Mouse (Mus musculus): ENCODE data around the gene Fam168a. TPM values are rescaled to one million over a fixed set of nuclear protein-coding genes. Genes with fewer than 3 reads are reported as not detected.

Gene Fam168a
- total and polyA plus RNA-seq, 3 experiments, result 3.1 to 19.2 TPM; not detected in 1

DNA sequence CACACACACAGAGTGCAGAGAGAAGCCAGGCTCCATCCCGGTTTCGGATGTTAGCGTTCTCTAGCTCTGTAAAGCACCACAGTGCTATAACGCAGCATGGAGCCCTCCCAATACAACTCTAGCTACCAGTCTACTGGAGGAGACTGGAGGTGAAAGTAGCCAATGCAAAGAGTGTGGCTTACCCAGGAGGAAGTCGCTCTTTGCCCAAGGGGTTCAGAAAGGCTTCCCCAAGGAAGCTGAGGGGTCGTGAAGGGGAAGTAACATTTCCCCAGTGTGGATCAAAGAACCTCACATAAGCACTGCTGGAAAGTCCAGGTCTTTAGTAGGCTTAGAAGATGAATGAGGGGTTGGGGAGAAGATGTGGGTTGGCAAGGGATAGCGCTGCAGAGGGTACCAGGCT lies 45.2 kb upstream of the Fam168a start:
- H3K9ac ChIP-seq (ENCODE audit: control insufficient read depth, low read depth, low read length, poor library complexity, severe bottlenecking), result no peak overlapping the region
- no peaks in the 10 kb centered on the region for H3K79me2 ChIP-seq (ENCODE audit: control insufficient read depth, insufficient read depth, low read length, poor library complexity)
- no peaks in the 10 kb centered on the region; a peak in 2 of 4 replicates for H3K27me3 ChIP-seq (ENCODE audit: control insufficient read depth in 1 of 2, insufficient read depth in 2 of 2, low read length in 2 of 2)
- no peaks in the 10 kb centered on the region for H3K9me3 ChIP-seq (replicated peaks; ENCODE audit: insufficient read depth, low read length)
- peaks cover 0 to 5% of the 10 kb centered on the region in 2 experiments; a peak in 1 of 4 replicates for H3K4me1 ChIP-seq (ENCODE audit: control insufficient read depth in 1 of 2, insufficient read depth in 2 of 2, low read length in 2 of 2)
- DNase-seq (ENCODE audit: low read depth, low spot score), result no peak
- H3K4me3 ChIP-seq (ENCODE audit: control insufficient read depth in 1 of 2, insufficient read depth in 1 of 2, low read depth in 2 of 2, low read length in 2 of 2), result no peak overlapping the region
- no peak for TF ChIP-seq POLR2A (IDR thresholded peaks at IDR 0.05; ENCODE audit: control insufficient read depth in 1 of 2, insufficient read depth in 1 of 2, low read depth in 1 of 2, low read length in 2 of 2, poor library complexity in 1 of 2)
- TF ChIP-seq MXI1 (IDR thresholded peaks at IDR 0.05; ENCODE audit: low read depth, low read length), result no peak
- no peak for TF ChIP-seq ELF1 (IDR thresholded peaks at IDR 0.05; ENCODE audit: low read depth, low read length)
- H3K27ac ChIP-seq (ENCODE audit: control insufficient read depth, low read depth, low read length), result no peak overlapping the region
- no peaks in the 10 kb centered on the region for H3K36me3 ChIP-seq (ENCODE audit: control insufficient read depth in 1 of 2, insufficient read depth in 2 of 2, low read length in 2 of 2)

DNA sequence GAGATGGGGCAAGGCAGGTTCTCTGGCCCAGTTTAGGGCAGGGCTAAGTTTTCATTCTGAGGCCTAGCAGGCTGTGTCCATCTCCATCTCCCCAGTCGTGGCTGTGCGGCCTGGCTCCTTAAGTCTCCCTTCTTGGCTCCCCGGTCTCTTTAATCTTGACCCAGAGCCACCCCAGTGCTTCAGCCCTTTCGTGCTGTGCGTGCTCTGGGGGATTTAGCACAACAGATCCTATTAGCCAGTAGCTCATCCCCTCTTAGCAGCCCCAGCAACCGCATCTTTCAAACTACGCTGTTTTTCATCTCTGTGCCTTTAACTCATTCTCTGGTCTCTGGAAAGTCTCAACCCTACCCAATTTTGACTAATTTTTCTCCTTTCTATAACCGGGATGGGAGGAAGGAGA lies 44.2 kb upstream of the Fam168a start, which contains the start of gene Plekhb1:
Gene Plekhb1 (minus strand): TSS at position 184 of the 400 bp plus-strand sequence.
- no peaks in the 10 kb centered on the region for H3K36me3 ChIP-seq (ENCODE audit: control insufficient read depth in 1 of 2, insufficient read depth in 2 of 2, low read length in 2 of 2)
- H3K4me1 ChIP-seq (ENCODE audit: control insufficient read depth in 1 of 2, insufficient read depth in 2 of 2, low read length in 2 of 2), result peaks cover 0 to 5% of the 10 kb centered on the region in 2 experiments; a peak in 1 of 4 replicates
- H3K9ac ChIP-seq (ENCODE audit: control insufficient read depth, low read depth, low read length, poor library complexity, severe bottlenecking), result peak within 1 kb of the TSS; percentile 1; the same call in 1 of the 2 replicates
- H3K4me3 ChIP-seq (ENCODE audit: control insufficient read depth in 1 of 2, insufficient read depth in 1 of 2, low read depth in 2 of 2, low read length in 2 of 2), result peak within 1 kb of the TSS; percentile 13 to 17; a peak in 1 of 4 replicates
- H3K27ac ChIP-seq (ENCODE audit: control insufficient read depth, low read depth, low read length), result no peak within 1 kb of the TSS
- TF ChIP-seq MAZ (IDR thresholded peaks at IDR 0.05; ENCODE audit: low read depth, low read length) (no peak), ZKSCAN1 (IDR thresholded peaks at IDR 0.05; ENCODE audit: low read depth, low read length) (no peak), SIN3A (IDR thresholded peaks at IDR 0.05; ENCODE audit: low read length) (no peak), USF1 (IDR thresholded peaks at IDR 0.05; ENCODE audit: low read depth, low read length) (no peak), GABPA (IDR thresholded peaks at IDR 0.05; ENCODE audit: low read depth, low read length) (no peak), UBTF (IDR thresholded peaks at IDR 0.05; ENCODE audit: borderline replicate concordance, insufficient read depth, low read depth, low read length) (no peak), E2F4 (IDR thresholded peaks at IDR 0.05; ENCODE audit: borderline replicate concordance, low read depth, low read length) (no peak), MXI1 (IDR thresholded peaks at IDR 0.05; ENCODE audit: low read depth, low read length) (no peak), HCFC1 (IDR thresholded peaks at IDR 0.05; ENCODE audit: low read depth, low read length) (no peak)
- no peaks in the 10 kb centered on the region for H3K79me2 ChIP-seq (ENCODE audit: control insufficient read depth, insufficient read depth, low read length, poor library complexity)
- no peaks in the 10 kb centered on the region for H3K9me3 ChIP-seq (replicated peaks; ENCODE audit: insufficient read depth, low read length)
- H3K27me3 ChIP-seq (ENCODE audit: control insufficient read depth in 1 of 2, insufficient read depth in 2 of 2, low read length in 2 of 2), result no peaks in the 10 kb centered on the region; a peak in 2 of 4 replicates
- DNase-seq (ENCODE audit: low read depth, low spot score), result no peak

DNA sequence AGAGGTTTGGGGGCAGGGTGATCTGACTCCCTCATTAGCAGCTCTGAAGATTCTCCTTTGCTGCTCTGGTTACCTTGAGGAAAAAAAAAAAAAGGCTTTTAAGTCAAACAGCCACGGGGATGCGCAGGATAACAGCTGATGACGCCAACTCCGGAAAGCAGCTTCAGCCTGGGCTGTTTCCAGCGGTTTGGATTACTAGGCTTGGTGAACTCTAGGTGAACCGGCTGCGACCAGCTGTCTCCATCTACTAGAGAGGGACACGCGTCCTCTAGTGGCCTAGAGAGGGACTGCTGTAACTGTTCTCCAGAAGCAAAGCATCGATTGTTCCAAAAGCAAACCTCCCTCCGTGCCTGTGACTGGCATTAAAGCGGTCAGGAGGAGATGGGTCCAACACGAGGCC lies 43.2 kb upstream of the Fam168a start:
- no peaks in the 10 kb centered on the region for H3K36me3 ChIP-seq (ENCODE audit: control insufficient read depth in 1 of 2, insufficient read depth in 2 of 2, low read length in 2 of 2)
- H3K9ac ChIP-seq (ENCODE audit: control insufficient read depth, low read depth, low read length, poor library complexity, severe bottlenecking), result peak overlapping the region; percentile 18; the same call in 1 of the 2 replicates
- no peaks in the 10 kb centered on the region for H3K79me2 ChIP-seq (ENCODE audit: control insufficient read depth, insufficient read depth, low read length, poor library complexity)
- peak; percentile 91 for DNase-seq (ENCODE audit: low read depth, low spot score)
- H3K4me3 ChIP-seq (ENCODE audit: control insufficient read depth in 1 of 2, insufficient read depth in 1 of 2, low read depth in 2 of 2, low read length in 2 of 2), result peak overlapping the region; percentile 21 to 31; a peak in 1 of 4 replicates
- peaks cover 0 to 5% of the 10 kb centered on the region in 2 experiments; a peak in 1 of 4 replicates for H3K4me1 ChIP-seq (ENCODE audit: control insufficient read depth in 1 of 2, insufficient read depth in 2 of 2, low read length in 2 of 2)
- H3K9me3 ChIP-seq (replicated peaks; ENCODE audit: insufficient read depth, low read length), result no peaks in the 10 kb centered on the region
- H3K27ac ChIP-seq (ENCODE audit: control insufficient read depth, low read depth, low read length), result no peak overlapping the region
- no peaks in the 10 kb centered on the region; a peak in 1 of 4 replicates for H3K27me3 ChIP-seq (ENCODE audit: control insufficient read depth in 1 of 2, insufficient read depth in 2 of 2, low read length in 2 of 2)
- no peak for TF ChIP-seq CHD2 (IDR thresholded peaks at IDR 0.05; ENCODE audit: low read length)
- TF ChIP-seq MAX (IDR thresholded peaks at IDR 0.05; ENCODE audit: low read length), result no peak
- no peak for TF ChIP-seq POLR2AphosphoS2 (IDR thresholded peaks at IDR 0.05; ENCODE audit: low read length)
- TF ChIP-seq UBTF (IDR thresholded peaks at IDR 0.05; ENCODE audit: borderline replicate concordance, insufficient read depth, low read depth, low read length), result no peak
- TF ChIP-seq SMC3 (IDR thresholded peaks at IDR 0.05; ENCODE audit: low read depth, low read length), result peak; percentile 96
- TF ChIP-seq POLR2AphosphoS5 (IDR thresholded peaks at IDR 0.05; ENCODE audit: borderline replicate concordance, low read depth, low read length), result no peak
- no peak for TF ChIP-seq ZMIZ1 (IDR thresholded peaks at IDR 0.05; ENCODE audit: low read depth, low read length)
- no peak for TF ChIP-seq KAT2A (conservative IDR thresholded peaks at IDR 0.05; ENCODE audit: low read depth, low read length)
- no peak for TF ChIP-seq TAL1 (IDR thresholded peaks at IDR 0.05; ENCODE audit: low read length)
- TF ChIP-seq NRF1 (IDR thresholded peaks at IDR 0.05; ENCODE audit: insufficient read depth, low read depth, low read length, poor library complexity, severe bottlenecking), result peak; percentile 20; the same call in 1 of the 2 replicates
- TF ChIP-seq MAZ (IDR thresholded peaks at IDR 0.05; ENCODE audit: low read depth, low read length), result no peak
- peak; percentile 85 for TF ChIP-seq ETS1 (IDR thresholded peaks at IDR 0.05; ENCODE audit: low read depth, low read length)
- no peak for TF ChIP-seq MYB (IDR thresholded peaks at IDR 0.05; ENCODE audit: low read depth, low read length)
- peak; percentile 81 for TF ChIP-seq RAD21 (IDR thresholded peaks at IDR 0.05; ENCODE audit: low read depth, low read length)
- no peak for TF ChIP-seq ELF1 (IDR thresholded peaks at IDR 0.05; ENCODE audit: low read depth, low read length)
- peak; percentile 54; the same call in 1 of the 2 replicates for TF ChIP-seq MYC (IDR thresholded peaks at IDR 0.05; ENCODE audit: low read depth, low read length)
- peak; percentile 88 to 100 (median 97) for TF ChIP-seq CTCF (IDR thresholded peaks at IDR 0.05 in 2 of 3, conservative IDR thresholded peaks at IDR 0.05 in 1 of 3; ENCODE audit: control insufficient read depth in 1 of 3, insufficient read depth in 1 of 3, low read depth in 2 of 3, low read length in 3 of 3, poor library complexity in 1 of 3, severe bottlenecking in 1 of 3)
